In the genomic region with DNA sequence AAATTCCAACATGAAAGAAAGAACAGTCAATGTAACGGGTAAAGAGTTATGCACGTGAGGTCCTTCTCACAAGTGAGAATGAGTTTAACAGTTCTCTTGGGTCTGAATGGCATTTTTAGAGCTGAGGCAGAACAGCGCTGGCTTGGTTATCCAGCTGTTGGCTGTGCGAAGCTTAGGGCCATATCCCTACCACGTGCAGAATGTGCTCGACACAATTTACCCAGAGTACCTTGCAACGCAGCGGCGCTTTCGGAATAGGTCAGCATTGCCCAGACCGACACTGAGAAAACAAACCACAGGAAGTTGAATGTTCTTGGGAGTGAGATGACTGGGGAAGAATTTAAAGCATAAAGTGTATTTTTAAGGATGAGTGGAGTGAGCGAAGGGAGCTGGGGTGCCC, we compare ENCODE assay signal across 24 mouse cellular contexts. TPM values are rescaled to one million over a fixed set of nuclear protein-coding genes. Genes with fewer than 3 reads are reported as not detected.
A peak's percentile ranks its signal among the peaks of the same experiment; 100 is the strongest.
DNase-seq lines count a peak whose midpoint lies in the region; ATAC-seq and TF ChIP-seq lines count a peak whose summit lies in the region.
"Had no signal": no experiment of that assay in that cellular context is flagged by ENCODE, and none has a peak within 500 bp of the region (broad histone marks: within the 10 kb centered on the region; RNA-seq: fewer than 3 reads in every experiment).

No protein-coding gene starts in this region.

- no peak overlapping the region; the same call in 1 of the 2 replicates for H3K27ac ChIP-seq in limb, embryonic 12.5 days
- no peak overlapping the region for H3K27ac ChIP-seq in limb, embryonic 10.5 days
- H3K27ac ChIP-seq in lung, embryonic 16.5 days (ENCODE audit: low read length), result 0 out of 2 replicates have a peak overlapping the region, but pooled peaks have one; percentile 1
- H3K27ac ChIP-seq in testis, adult 2 months (ENCODE audit: control insufficient read depth, insufficient read depth, low read depth, low read length), result no peak overlapping the region
- H3K27ac ChIP-seq: gastrocnemius, adult 2 months; heart, embryonic 15.5 days; hindbrain, embryonic 10.5 days; hindbrain, embryonic 13.5 days had no signal

- no peaks in the 10 kb centered on the region for H3K9me3 ChIP-seq in limb, embryonic 12.5 days
- no peaks in the 10 kb centered on the region for H3K9me3 ChIP-seq in limb, embryonic 10.5 days (replicated peaks)
- H3K9me3 ChIP-seq in lung, embryonic 16.5 days (ENCODE audit: control insufficient read depth, low read length), result no peaks in the 10 kb centered on the region
- H3K9me3 ChIP-seq: G1E; heart, embryonic 12.5 days; heart, embryonic 15.5 days; hindbrain, embryonic 10.5 days; hindbrain, embryonic 13.5 days had no signal

- H3K27me3 ChIP-seq in limb, embryonic 12.5 days, result peaks cover 4% of the 10 kb centered on the region; the same call in 1 of the 2 replicates
- H3K27me3 ChIP-seq in limb, embryonic 10.5 days (ENCODE audit: low read depth, poor library complexity, severe bottlenecking), result no peaks in the 10 kb centered on the region
- peaks cover 3% of the 10 kb centered on the region; the same call in 1 of the 2 replicates for H3K27me3 ChIP-seq in lung, embryonic 16.5 days (ENCODE audit: control insufficient read depth, insufficient read depth, low read depth, low read length)
- H3K27me3 ChIP-seq in testis, adult 2 months (ENCODE audit: control insufficient read depth, insufficient read depth, low read length), result no peaks in the 10 kb centered on the region
- H3K27me3 ChIP-seq: heart, embryonic 15.5 days had no signal

- no peak for DNase-seq in limb, embryonic 10.5 days (ENCODE audit: low spot score)
- no peak for DNase-seq in lung, postnatal 25 days (ENCODE audit: low spot score)
- no peak for DNase-seq in testis, postnatal 14 days (ENCODE audit: low spot score)
- DNase-seq: adrenal gland, postnatal 10 days; adrenal gland, postnatal 36 days; cerebellum, adult 18-20 months; cerebellum, adult 9-10 months; cerebellum, postnatal 14 days; forebrain, postnatal 0 days; gastrocnemius, adult 2 months; gastrocnemius, postnatal 14 days; heart, adult 11 months; heart, postnatal 10 days; heart, postnatal 36 days had no signal

- TF ChIP-seq CTCF in testis, adult 2 months (IDR thresholded peaks at IDR 0.05; ENCODE audit: control insufficient read depth, insufficient read depth, insufficient replicate concordance, low read depth, low read length), result no peak

- peak; percentile 56; the same call in 1 of the 2 replicates for ATAC-seq in limb, embryonic 12.5 days (ENCODE audit: insufficient number of reproducible peaks, insufficient read depth, low FRiP score, low TSS enrichment, low read depth)
- 0 out of 2 replicates have a peak, but pooled peaks have one; percentile 62 for ATAC-seq in lung, embryonic 16.5 days (ENCODE audit: low read depth)
- ATAC-seq: forebrain, embryonic 14.5 days; forebrain, postnatal 0 days; Patski had no signal

- 0 out of 2 replicates have a peak, but pooled peaks cover 9% of the 10 kb centered on the region for H3K4me1 ChIP-seq in limb, embryonic 12.5 days (replicated peaks)
- 0 out of 2 replicates have a peak, but pooled peaks cover 3% of the 10 kb centered on the region for H3K4me1 ChIP-seq in limb, embryonic 10.5 days
- H3K4me1 ChIP-seq in lung, embryonic 16.5 days (replicated peaks; ENCODE audit: control insufficient read depth, insufficient read depth, low read length), result no peaks in the 10 kb centered on the region
- H3K4me1 ChIP-seq in testis, adult 2 months (ENCODE audit: control insufficient read depth, insufficient read depth, low read length), result peaks cover 2% of the 10 kb centered on the region
- H3K4me1 ChIP-seq: heart, embryonic 12.5 days; heart, embryonic 15.5 days; hindbrain, embryonic 10.5 days; hindbrain, embryonic 13.5 days had no signal

- no peak for TF ChIP-seq POLR2A in testis, adult 2 months (IDR thresholded peaks at IDR 0.05; ENCODE audit: control insufficient read depth, low read depth, low read length)

- H3K4me3 ChIP-seq in limb, embryonic 12.5 days (replicated peaks), result no peak overlapping the region
- no peak overlapping the region for H3K4me3 ChIP-seq in limb, embryonic 10.5 days
- H3K4me3 ChIP-seq in lung, embryonic 16.5 days (ENCODE audit: low read length), result no peak overlapping the region
- peak overlapping the region; percentile 41; the same call in 1 of the 2 replicates for H3K4me3 ChIP-seq in testis, adult 2 months (ENCODE audit: control insufficient read depth, low read depth, low read length)
- H3K4me3 ChIP-seq: gastrocnemius, adult 2 months; heart, embryonic 12.5 days; heart, embryonic 15.5 days; hindbrain, embryonic 10.5 days; hindbrain, embryonic 13.5 days had no signal

- H3K9ac ChIP-seq in limb, embryonic 12.5 days (replicated peaks), result no peak overlapping the region
- H3K9ac ChIP-seq in lung, embryonic 16.5 days (ENCODE audit: low read length), result no peak overlapping the region
- H3K9ac ChIP-seq: forebrain, postnatal 0 days; heart, embryonic 12.5 days; heart, embryonic 15.5 days; hindbrain, embryonic 13.5 days had no signal

- H3K36me3 ChIP-seq in limb, embryonic 12.5 days, result no peaks in the 10 kb centered on the region
- H3K36me3 ChIP-seq in limb, embryonic 10.5 days, result no peaks in the 10 kb centered on the region
- no peaks in the 10 kb centered on the region for H3K36me3 ChIP-seq in lung, embryonic 16.5 days (ENCODE audit: control insufficient read depth, insufficient read depth, low read length)
- no peaks in the 10 kb centered on the region for H3K36me3 ChIP-seq in testis, adult 2 months (ENCODE audit: control insufficient read depth, insufficient read depth, low read length)
- H3K36me3 ChIP-seq: G1E; heart, embryonic 12.5 days; heart, embryonic 15.5 days; hindbrain, embryonic 10.5 days; hindbrain, embryonic 13.5 days had no signal

- H3K4me2 ChIP-seq in limb, embryonic 12.5 days, result no peak overlapping the region
- H3K4me2 ChIP-seq in lung, embryonic 16.5 days (ENCODE audit: low read depth, low read length), result peak overlapping the region; percentile 29
- H3K4me2 ChIP-seq: heart, embryonic 12.5 days; heart, embryonic 15.5 days; hindbrain, embryonic 13.5 days had no signal

- WGBS in limb, embryonic 12.5 days, result 63% methylated on average over 12 of the region's 12 CpGs
- WGBS in limb, embryonic 10.5 days, result 85% methylated on average over 12 of the region's 12 CpGs
- WGBS in lung, embryonic 16.5 days, result 57% methylated on average over 12 of the region's 12 CpGs

RNA-seq across cellular contexts. Expression of a gene that starts 13.6 kb away (rescaled TPM):
- 8.9 and 9.1 TPM in 2 replicates for polyA plus RNA-seq in limb, embryonic 12.5 days (2016; fragmentation: Nextera tagmentation; extraction: Ambion mirVana)
- polyA plus RNA-seq in limb, embryonic 10.5 days (2016; fragmentation: Nextera tagmentation; extraction: Ambion mirVana), result 8.7 and 10.8 TPM in 2 replicates
- 1.8 and 2.7 TPM in 2 replicates for polyA plus RNA-seq in lung, embryonic 16.5 days (2015; fragmentation: Nextera tagmentation; extraction: Ambion mirVana)
- 7.0 and 7.2 TPM in 2 replicates for polyA plus RNA-seq in testis, adult 2 months (2012; rRNA removed)
